Mouse (Mus musculus) liver, adult 2 months (tissue): ENCODE measurements around the gene Afg1l. TPM values are rescaled to one million over a fixed set of nuclear protein-coding genes. Genes with fewer than 3 reads are reported as not detected.

Experiments used
- DNase-seq: peaks from one replicate; pipeline ENCODE4 v3.0.0-alpha.2; 2011; ENCODE audit warnings: low read depth, low spot score; ENCODE audit errors: extremely low read depth
- H3K27ac ChIP-seq: fragments of 200-500 bp; replicated peaks from 2 replicates; pipeline ENCODE4 v1.5.1; 2012; ENCODE audit warnings: low read depth, mild to moderate bottlenecking, control low read depth, inconsistent platforms, low read length; ENCODE audit not compliant: insufficient read depth
- H3K27me3 ChIP-seq: fragments of 200-500 bp; 2 replicates; pipeline ENCODE4 v1.6.1; 2012; ENCODE audit warnings: mild to moderate bottlenecking, moderate library complexity, low read length, inconsistent platforms; ENCODE audit not compliant: control insufficient read depth, insufficient read depth
- H3K36me3 ChIP-seq: fragments of 200-500 bp; 2 replicates; pipeline ENCODE4 v1.6.1; 2012; ENCODE audit warnings: low read length, inconsistent platforms; ENCODE audit not compliant: control insufficient read depth, insufficient read depth
- H3K4me1 ChIP-seq: fragments of 200-500 bp; 2 replicates; pipeline ENCODE4 v1.6.1; 2011; ENCODE audit warnings: low read length; ENCODE audit not compliant: control insufficient read depth, insufficient read depth
- H3K4me3 ChIP-seq: fragments of 200-500 bp; 2 replicates; pipeline ENCODE4 v1.5.1; 2011; ENCODE audit warnings: low read depth, mild to moderate bottlenecking, control low read depth, low read length, moderate library complexity; ENCODE audit not compliant: insufficient read depth
- H3K79me2 ChIP-seq: fragments of 200-500 bp; 2 replicates; pipeline ENCODE4 v1.6.1; 2012; ENCODE audit warnings: inconsistent platforms, mild to moderate bottlenecking, low read length, moderate library complexity; ENCODE audit not compliant: control insufficient read depth, insufficient read depth
- H3K9ac ChIP-seq: fragments of 200-500 bp; 2 replicates; pipeline ENCODE4 v1.6.1; 2012; ENCODE audit warnings: low read depth, mild to moderate bottlenecking, control low read depth, inconsistent platforms, low read length
- CTCF ChIP-seq: fragments of 200-500 bp; IDR thresholded peaks from 2 replicates; pipeline ENCODE4 v1.5.1; 2011; ENCODE audit warnings: low read depth, low read length, control low read depth
- POLR2A ChIP-seq: fragments of 200-500 bp; IDR thresholded peaks from 2 replicates; pipeline ENCODE4 v1.6.1; 2011; ENCODE audit warnings: low read length, control low read depth; ENCODE audit not compliant: insufficient read depth; ENCODE audit errors: extremely low read depth
- WGBS: fragments of 180-500 bp; shearing (Covaris S2); methylation state at CpG from one replicate; pipeline ENCODE4 v1.1.7; 2018; 5-methylcytosine and 5-hydroxymethylcytosine counted together
- polyA plus RNA-seq: library from polyadenylated mRNA; depleted of rRNA; stranded (reverse); fragments of >200 nt; gene quantifications from 2 replicates; pipeline ENCODE4 v1.2.3, GENCODE M21; 2012
- total RNA-seq: library from RNA; depleted of rRNA; stranded (reverse); fragments of >200 nt; gene quantifications from 2 replicates; pipeline ENCODE4 v1.2.3, GENCODE M21; 2014

The Afg1l gene
- total and polyA plus RNA-seq, 2 experiments, result 3.3 to 10.2 TPM

DNA sequence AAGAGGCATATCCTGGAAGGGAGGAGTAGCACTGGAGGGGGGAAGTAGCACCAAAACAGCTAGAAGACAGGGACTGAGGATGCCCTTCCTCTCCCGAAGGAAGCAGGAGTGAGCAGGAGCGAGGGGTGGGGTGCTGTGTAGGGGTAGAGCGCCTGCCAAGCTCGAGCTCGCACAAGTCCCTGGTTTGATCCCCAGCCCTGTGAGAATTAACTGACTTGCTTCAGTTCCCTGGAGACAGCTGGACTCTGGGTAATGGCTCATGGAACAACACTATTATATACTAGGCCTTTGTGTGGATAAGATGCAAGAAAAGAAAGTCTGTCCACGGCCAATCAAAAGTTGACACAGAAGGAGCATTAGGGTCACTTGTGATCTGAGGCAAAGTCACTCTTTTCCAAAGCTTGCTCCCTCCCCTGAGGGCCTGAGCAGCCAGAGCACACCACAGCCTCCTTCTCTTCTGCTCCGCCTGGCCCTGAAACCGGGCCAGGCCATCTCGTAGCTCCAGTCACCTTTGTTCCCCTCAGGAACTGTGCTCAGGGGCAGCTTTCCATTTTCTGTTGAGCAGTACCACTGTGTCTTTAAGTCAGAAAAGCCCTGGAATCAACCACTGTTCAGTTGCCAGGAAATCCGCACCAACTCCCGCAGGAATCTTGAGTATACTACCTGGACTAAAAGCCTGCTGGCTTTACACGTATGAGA lies 132.0 kb downstream of the Afg1l start:
- Histone ChIP-seq H3K27ac (no peak overlapping the region), H3K36me3 (0 out of 2 replicates have a peak, but pooled peaks cover 2% of the 10 kb centered on the region), H3K4me3 (no peak overlapping the region), H3K4me1 (peaks cover 5% of the 10 kb centered on the region; the same call in 1 of the 2 replicates), H3K27me3 (no peaks in the 10 kb centered on the region), H3K79me2 (no peaks in the 10 kb centered on the region), H3K9ac (no peak overlapping the region)
- TF ChIP-seq CTCF, result no peak
- TF ChIP-seq POLR2A, result no peak
- WGBS, result 80% methylated on average over 12 of the region's 12 CpGs
- peak; percentile 30 for DNase-seq

DNA sequence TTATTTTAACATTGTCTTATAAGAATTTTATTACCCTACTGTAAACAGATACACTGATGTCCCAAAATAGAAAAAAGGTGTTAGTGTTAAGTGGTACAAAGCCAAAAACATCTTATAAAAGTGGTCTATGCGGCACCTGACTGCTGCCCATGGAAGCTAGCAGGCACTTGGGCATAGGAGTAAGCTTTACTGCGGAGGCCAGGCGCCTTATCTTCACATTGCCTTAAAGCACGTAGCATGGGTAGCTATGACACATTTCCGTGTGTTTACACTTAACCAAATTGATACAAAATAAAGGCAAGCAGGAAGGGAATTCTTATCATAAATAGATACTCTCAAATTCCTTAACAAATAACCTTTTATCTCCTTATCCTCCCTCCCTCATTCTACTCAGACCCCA lies 135.7 kb downstream of the Afg1l start:
- WGBS, result 90% methylated on average over 5 of the region's 5 CpGs
- no peak for TF ChIP-seq POLR2A
- no peak for TF ChIP-seq CTCF
- H3K9ac ChIP-seq, result no peak overlapping the region

DNA sequence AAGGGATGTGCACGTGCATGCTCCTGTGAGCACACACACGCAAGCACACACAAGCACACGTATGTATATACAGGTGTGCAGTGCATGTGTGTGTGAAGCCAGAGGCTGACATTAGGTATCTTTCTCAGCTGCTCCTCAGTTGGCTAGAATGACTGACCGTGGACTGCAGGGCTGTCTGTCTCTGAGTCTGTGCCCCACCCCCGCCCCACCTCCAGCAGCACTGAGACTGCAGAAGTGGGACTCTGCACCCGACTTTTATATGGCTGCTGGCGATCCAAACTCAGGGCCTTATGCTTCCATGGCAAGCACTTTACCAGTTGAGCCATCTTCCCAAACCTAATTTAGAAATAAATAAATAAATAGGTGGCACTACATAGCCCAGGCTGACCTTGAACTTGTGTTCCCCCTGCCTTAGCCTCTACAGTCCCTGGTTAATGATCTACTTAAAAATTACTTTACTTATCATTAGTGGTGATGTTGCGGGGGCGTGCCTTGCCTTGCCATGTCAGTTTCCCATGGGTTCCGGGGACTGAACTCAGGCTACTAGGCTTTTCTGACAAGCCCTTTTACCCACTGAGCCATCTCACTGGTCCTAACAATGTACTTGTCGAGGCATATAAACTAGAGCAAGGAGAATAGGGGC lies 136.4 kb downstream of the Afg1l start:
- Histone ChIP-seq H3K4me1 (peaks cover 5% of the 10 kb centered on the region; the same call in 1 of the 2 replicates), H3K79me2 (no peaks in the 10 kb centered on the region), H3K27me3 (no peaks in the 10 kb centered on the region), H3K27ac (no peak overlapping the region), H3K36me3 (peaks cover 6% of the 10 kb centered on the region; the same call in 1 of the 2 replicates), H3K4me3 (no peak overlapping the region), H3K9ac (no peak overlapping the region)
- WGBS, result 49% methylated on average over 11 of the region's 11 CpGs
- DNase-seq, result peak; percentile 82
- TF ChIP-seq CTCF (no peak), POLR2A (no peak)

More for the DNA sequence above, 135.7 kb downstream of the Afg1l start:
- Histone ChIP-seq H3K27me3 (no peaks in the 10 kb centered on the region), H3K4me1 (peaks cover 5% of the 10 kb centered on the region; the same call in 1 of the 2 replicates), H3K27ac (no peak overlapping the region), H3K79me2 (no peaks in the 10 kb centered on the region), H3K4me3 (no peak overlapping the region), H3K36me3 (peaks cover 8% of the 10 kb centered on the region; the same call in 1 of the 2 replicates)
- DNase-seq, result peak; percentile 6

DNA sequence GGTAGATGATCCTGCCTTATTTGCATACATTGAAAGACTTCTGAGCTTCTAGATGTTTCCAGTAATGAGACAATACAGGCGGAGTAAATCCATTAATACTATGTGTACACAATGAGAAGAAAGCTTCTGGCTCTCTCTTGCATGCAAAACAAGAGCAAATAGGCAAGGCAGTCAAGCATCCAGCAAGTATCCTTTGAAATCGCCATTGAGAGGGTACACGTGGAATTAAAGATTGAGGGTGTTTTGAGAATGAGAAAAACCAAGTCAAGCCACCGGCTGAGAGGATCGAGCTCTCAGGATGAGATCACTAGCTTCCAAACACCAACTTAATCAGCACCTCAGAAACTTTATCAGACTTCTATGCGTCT lies 138.0 kb downstream of the Afg1l start:
- 75% methylated on average over 6 of the region's 6 CpGs for WGBS
- no peak for TF ChIP-seq POLR2A
- H3K27me3 ChIP-seq, result no peaks in the 10 kb centered on the region
- H3K27ac ChIP-seq, result no peak overlapping the region
- no peak overlapping the region for H3K9ac ChIP-seq
- no peak overlapping the region for H3K4me3 ChIP-seq
- no peak for DNase-seq
- H3K4me1 ChIP-seq, result peaks cover 5% of the 10 kb centered on the region; the same call in 1 of the 2 replicates
- peaks cover 6% of the 10 kb centered on the region; the same call in 1 of the 2 replicates for H3K36me3 ChIP-seq
- no peaks in the 10 kb centered on the region for H3K79me2 ChIP-seq

GRCm38 (mm10) chr10:42339773-42340425 lies 138.5 kb downstream of the Afg1l start:
- Histone ChIP-seq H3K27ac (no peak overlapping the region), H3K9ac (no peak overlapping the region), H3K27me3 (no peaks in the 10 kb centered on the region), H3K79me2 (no peaks in the 10 kb centered on the region), H3K36me3 (peaks cover 6% of the 10 kb centered on the region; the same call in 1 of the 2 replicates), H3K4me1 (peaks cover 5% of the 10 kb centered on the region; the same call in 1 of the 2 replicates), H3K4me3 (no peak overlapping the region)
- TF ChIP-seq CTCF (no peak), POLR2A (no peak)
- 95% methylated on average over 8 of the region's 8 CpGs for WGBS
- no peak for DNase-seq
